In the genomic region with DNA sequence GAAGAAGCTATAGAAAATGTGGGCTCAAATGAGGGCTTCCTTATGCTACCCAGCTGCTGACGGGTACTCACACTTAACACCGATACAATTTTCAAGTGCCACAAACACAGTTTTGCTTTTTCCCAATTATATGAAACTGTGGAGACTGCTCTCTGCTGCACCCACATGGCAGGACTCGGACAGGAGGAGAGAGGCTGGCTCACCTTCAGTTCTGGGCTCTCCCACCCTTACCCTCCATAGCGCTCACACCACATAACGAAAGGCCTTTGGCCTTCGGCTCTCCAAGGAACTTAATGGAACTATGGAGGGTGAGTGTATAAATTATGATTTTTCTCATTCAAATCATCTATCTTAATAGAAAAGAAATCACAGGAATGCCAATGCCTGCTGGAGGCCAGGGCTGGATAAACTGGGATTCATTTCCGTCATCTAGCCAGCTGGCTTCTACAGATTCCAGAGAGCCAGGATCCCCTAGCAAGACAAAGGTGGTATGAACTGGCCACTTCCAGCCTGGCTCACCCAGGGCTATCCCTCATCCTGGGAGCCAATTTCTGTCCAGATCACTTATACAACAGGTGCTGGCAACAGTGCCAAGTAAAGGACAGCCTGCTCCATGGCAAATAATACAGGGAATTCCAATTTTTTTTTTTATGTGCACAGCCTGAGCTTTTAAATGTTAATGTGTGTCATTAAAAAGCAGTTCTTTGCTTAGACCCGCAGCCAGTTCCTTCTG, we compare ENCODE assay signal across 18 mouse cellular contexts. TPM values are rescaled to one million over a fixed set of nuclear protein-coding genes. Genes with fewer than 3 reads are reported as not detected.
DNase-seq lines count a peak whose midpoint lies in the region; ATAC-seq and TF ChIP-seq lines count a peak whose summit lies in the region.
"Had no signal": no experiment of that assay in that cellular context is flagged by ENCODE, and none has a peak within 500 bp of the region (broad histone marks: within the 10 kb centered on the region; RNA-seq: fewer than 3 reads in every experiment).

No protein-coding gene starts in this region.

- H3K9me3 ChIP-seq in kidney, postnatal 0 days (replicated peaks; ENCODE audit: low read length), result no peaks in the 10 kb centered on the region
- H3K9me3 ChIP-seq: embryonic facial prominence, embryonic 13.5 days; liver, embryonic 15.5 days; midbrain, embryonic 12.5 days had no signal

- H3K4me2 ChIP-seq in kidney, postnatal 0 days (ENCODE audit: low read length), result no peak overlapping the region
- H3K4me2 ChIP-seq: embryonic facial prominence, embryonic 13.5 days; heart, embryonic 11.5 days; liver, embryonic 15.5 days; midbrain, embryonic 12.5 days had no signal

- H3K4me1 ChIP-seq in kidney, postnatal 0 days (replicated peaks; ENCODE audit: insufficient read depth, low read length), result no peaks in the 10 kb centered on the region; the same call in 1 of the 2 replicates
- H3K4me1 ChIP-seq: liver, embryonic 15.5 days had no signal

- TF ChIP-seq CTCF in kidney, postnatal 0 days (IDR thresholded peaks at IDR 0.05; ENCODE audit: low read depth), result peak; percentile 29; the same call in 1 of the 2 replicates

- no peaks in the 10 kb centered on the region for H3K27me3 ChIP-seq in kidney, postnatal 0 days (ENCODE audit: insufficient read depth, low read length)
- H3K27me3 ChIP-seq: embryonic facial prominence, embryonic 13.5 days; liver, embryonic 15.5 days; midbrain, embryonic 12.5 days had no signal

- H3K4me3 ChIP-seq in kidney, postnatal 0 days (replicated peaks; ENCODE audit: low read depth, low read length), result no peak overlapping the region
- H3K4me3 ChIP-seq: embryonic facial prominence, embryonic 13.5 days; liver, embryonic 15.5 days; midbrain, embryonic 12.5 days had no signal

- no peak overlapping the region for H3K27ac ChIP-seq in kidney, postnatal 0 days
- H3K27ac ChIP-seq: embryonic facial prominence, embryonic 13.5 days; liver, embryonic 15.5 days; midbrain, embryonic 12.5 days had no signal

- 0 out of 2 replicates have a peak, but pooled peaks have one; percentile 22 for ATAC-seq in frontal cortex, adult (ENCODE audit: low TSS enrichment)
- ATAC-seq in kidney, postnatal 0 days (replicated peaks; ENCODE audit: low FRiP score, low read depth), result no peak
- ATAC-seq: intestine, embryonic 16.5 days had no signal

- 80% methylated on average over 8 of the region's 8 CpGs for WGBS in kidney, postnatal 0 days

- H3K36me3 ChIP-seq in kidney, postnatal 0 days (ENCODE audit: insufficient read depth, low read length), result 0 out of 2 replicates have a peak, but pooled peaks cover 3% of the 10 kb centered on the region
- H3K36me3 ChIP-seq: liver, embryonic 15.5 days had no signal

- H3K9ac ChIP-seq in kidney, postnatal 0 days (ENCODE audit: low read depth, low read length), result no peak overlapping the region
- H3K9ac ChIP-seq: embryonic facial prominence, embryonic 13.5 days; liver, embryonic 15.5 days; midbrain, embryonic 12.5 days had no signal

- DNase-seq in frontal cortex, postnatal 25 days (ENCODE audit: low spot score in 2 of 2), result no peak
- DNase-seq in kidney, postnatal 0 days (ENCODE audit: low spot score), result no peak
- DNase-seq in kidney, adult 18-20 months, result no peak
- DNase-seq in brain, adult 2 months (ENCODE audit: low read depth, low spot score), result peak; percentile 77
- peak; percentile 49 to 54 for DNase-seq in cerebellum, postnatal 10 days
- no peak for DNase-seq in c-Kit-positive CD71-positive TER-119-positive erythroid progenitor cells, embryonic 14.5 days (ENCODE audit: low spot score)
- no peak for DNase-seq in adrenal gland, adult 18-20 months (ENCODE audit: low spot score in 2 of 2)
- DNase-seq: adrenal gland, adult 8-10 months; heart, postnatal 4 days; lung, postnatal 36 days; right cerebral cortex, postnatal 4 days; thymus, postnatal 14 days had no signal

RNA-seq across cellular contexts. Expression of a gene that starts 36.7 kb away (rescaled TPM):
- 16.4 and 17.0 TPM in 2 replicates for polyA plus RNA-seq in kidney, postnatal 0 days (2015; fragmentation: Nextera tagmentation; extraction: Ambion mirVana)
- 10 to 100 TPM; 30.4 to 48.6 TPM for total RNA-seq in adrenal gland, adult 18-20 months (2021)

RNA-seq across cellular contexts. Expression of a gene that starts 36.7 kb away (rescaled TPM):
- polyA plus RNA-seq in kidney, postnatal 0 days (2015; fragmentation: Nextera tagmentation; extraction: Ambion mirVana), result 1.7 and 1.8 TPM in 2 replicates
- 1 to 10 TPM; 2.5 to 3.0 TPM for total RNA-seq in adrenal gland, adult 18-20 months (2021)

Comparison
In these comparisons a context has a peak if more than half of its experiments do, and no peak if none do; other contexts are left out.
1. DNase-seq: peak in brain, adult 2 months (single experiment) and cerebellum, postnatal 10 days (2 of 2); none in frontal cortex, postnatal 25 days (0 of 2), kidney, postnatal 0 days (single experiment), kidney, adult 18-20 months (single experiment), c-Kit-positive CD71-positive TER-119-positive erythroid progenitor cells, embryonic 14.5 days (single experiment) and adrenal gland, adult 18-20 months (0 of 2).